Mouse (Mus musculus) heart, embryonic 12.5 days (tissue): ENCODE results near the gene Hnrnpl. TPM values are rescaled to one million over a fixed set of nuclear protein-coding genes. Genes with fewer than 3 reads are reported as not detected.

Experiments
- ATAC-seq: fragments of 200-750 bp; cut with Nextera tagmentation; 2 replicates; pipeline ENCODE4 v1.8.0; 2017; ENCODE audit warnings: moderate TSS enrichment, moderate library complexity; ENCODE audit not compliant: insufficient number of reproducible peaks, low FRiP score
- H3K27ac ChIP-seq: fragments of 300-500 bp; sonication (generic); 2 replicates; pipeline ENCODE4 v1.5.1; 2016; ENCODE audit warnings: mild to moderate bottlenecking, moderate library complexity; ENCODE audit not compliant: poor library complexity, severe bottlenecking
- H3K27me3 ChIP-seq: fragments of 300-500 bp; sonication (generic); replicated peaks from 2 replicates; pipeline ENCODE4 v1.6.1; 2016; ENCODE audit warnings: mild to moderate bottlenecking, moderate library complexity
- H3K36me3 ChIP-seq: fragments of 300-500 bp; sonication (generic); 2 replicates; pipeline ENCODE4 v1.6.1; 2016; ENCODE audit warnings: mild to moderate bottlenecking, moderate library complexity
- H3K4me1 ChIP-seq: fragments of 300-500 bp; sonication (generic); replicated peaks from 2 replicates; pipeline ENCODE4 v1.6.1; 2016; ENCODE audit warnings: mild to moderate bottlenecking
- H3K4me2 ChIP-seq: fragments of 300-500 bp; sonication (generic); 2 replicates; pipeline ENCODE4 v1.6.1; 2016; ENCODE audit warnings: mild to moderate bottlenecking, moderate library complexity
- H3K4me3 ChIP-seq: fragments of 300-500 bp; sonication (generic); 2 replicates; pipeline ENCODE4 v1.5.1; 2016; ENCODE audit warnings: mild to moderate bottlenecking
- H3K9ac ChIP-seq: fragments of 300-500 bp; sonication (generic); 2 replicates; pipeline ENCODE4 v1.6.1; 2016; ENCODE audit warnings: mild to moderate bottlenecking, moderate library complexity
- H3K9me3 ChIP-seq: fragments of 300-500 bp; sonication (generic); replicated peaks from 2 replicates; pipeline ENCODE4 v1.6.1; 2016; ENCODE audit warnings: mild to moderate bottlenecking, moderate library complexity
- WGBS: fragments of 180-500 bp; shearing (Covaris S2); methylation state at CpG from one replicate; pipeline ENCODE4 v1.1.7; 2016; 5-methylcytosine and 5-hydroxymethylcytosine counted together
- polyA plus RNA-seq: library from polyadenylated mRNA; unstranded; fragments of >200 nt; fragmentation: Nextera tagmentation; extraction: Ambion mirVana; gene quantifications from 2 replicates; pipeline ENCODE4 v1.2.1, GENCODE M21; 2016

Gene Hnrnpl
- polyA plus RNA-seq, 1 experiment from 2014 or later, result 218 TPM

GRCm38 (mm10) chr7:28774164-28774563 lies 34.2 kb upstream of the Hnrnpl start:
- Histone ChIP-seq H3K4me1 (peaks cover 3% of the 10 kb centered on the region; the same call in 1 of the 2 replicates), H3K9ac (no peak overlapping the region), H3K27me3 (no peaks in the 10 kb centered on the region), H3K27ac (no peak overlapping the region), H3K36me3 (peaks cover 14% of the 10 kb centered on the region; the same call in 1 of the 2 replicates), H3K4me2 (no peak overlapping the region), H3K4me3 (no peak overlapping the region), H3K9me3 (no peaks in the 10 kb centered on the region)
- no peak for ATAC-seq
- 73% methylated on average over 12 of the region's 12 CpGs for WGBS

GRCm38 (mm10) chr7:28775129-28775528 lies 33.2 kb upstream of the Hnrnpl start:
- Histone ChIP-seq H3K4me3 (no peak overlapping the region), H3K4me1 (peaks cover 4% of the 10 kb centered on the region), H3K4me2 (no peak overlapping the region), H3K27ac (no peak overlapping the region), H3K36me3 (peaks cover 14% of the 10 kb centered on the region; the same call in 1 of the 2 replicates), H3K9me3 (no peaks in the 10 kb centered on the region), H3K9ac (no peak overlapping the region), H3K27me3 (no peaks in the 10 kb centered on the region)
- no peak for ATAC-seq
- WGBS, result 88% methylated on average over 7 of the region's 7 CpGs

- H3K27ac ChIP-seq, result no peak overlapping the region
- H3K27me3 ChIP-seq, result no peaks in the 10 kb centered on the region
- H3K4me2 ChIP-seq, result no peak overlapping the region
- 85% methylated on average over 9 of the region's 9 CpGs for WGBS
- ATAC-seq, result no peak
- H3K9me3 ChIP-seq, result no peaks in the 10 kb centered on the region
- peaks cover 26% of the 10 kb centered on the region for H3K4me1 ChIP-seq
- no peak overlapping the region for H3K4me3 ChIP-seq
- H3K9ac ChIP-seq, result no peak overlapping the region
- peaks cover 21% of the 10 kb centered on the region for H3K36me3 ChIP-seq
Measured at GRCm38 (mm10) chr7:28778825-28779224, 29.5 kb upstream of the Hnrnpl start.

- WGBS, result 47% methylated on average over 6 of the region's 6 CpGs
- 0 out of 2 replicates have a peak, but pooled peaks have one; percentile 42 for ATAC-seq
- Histone ChIP-seq H3K27ac (no peak overlapping the region), H3K4me2 (no peak overlapping the region), H3K36me3 (peaks cover 30% of the 10 kb centered on the region), H3K4me3 (no peak overlapping the region), H3K4me1 (peaks cover 26% of the 10 kb centered on the region), H3K9ac (no peak overlapping the region), H3K27me3 (no peaks in the 10 kb centered on the region), H3K9me3 (no peaks in the 10 kb centered on the region)
Measured at GRCm38 (mm10) chr7:28780067-28780658, 28.2 kb upstream of the Hnrnpl start.

- Histone ChIP-seq H3K9ac (no peak overlapping the region), H3K4me1 (peaks cover 26% of the 10 kb centered on the region), H3K27me3 (no peaks in the 10 kb centered on the region), H3K4me2 (no peak overlapping the region), H3K36me3 (peaks cover 35% of the 10 kb centered on the region), H3K4me3 (no peak overlapping the region), H3K27ac (no peak overlapping the region), H3K9me3 (no peaks in the 10 kb centered on the region)
- 65% methylated on average over 7 of the region's 7 CpGs for WGBS
- no peak for ATAC-seq
Measured at GRCm38 (mm10) chr7:28780857-28781256, 27.5 kb upstream of the Hnrnpl start.

- H3K9ac ChIP-seq, result 0 out of 2 replicates have a peak overlapping the region, but pooled peaks have one; percentile 13
- peaks cover 36% of the 10 kb centered on the region for H3K36me3 ChIP-seq
- H3K4me2 ChIP-seq, result no peak overlapping the region
- WGBS, result 89% methylated on average over 8 of the region's 8 CpGs
- H3K9me3 ChIP-seq, result no peaks in the 10 kb centered on the region
- no peak overlapping the region for H3K27ac ChIP-seq
- ATAC-seq, result no peak
- H3K4me1 ChIP-seq, result peaks cover 26% of the 10 kb centered on the region
- H3K4me3 ChIP-seq, result no peak overlapping the region
- H3K27me3 ChIP-seq, result no peaks in the 10 kb centered on the region
Measured at GRCm38 (mm10) chr7:28781261-28781663, 27.1 kb upstream of the Hnrnpl start.

- H3K4me2 ChIP-seq, result no peak overlapping the region
- no peaks in the 10 kb centered on the region for H3K9me3 ChIP-seq
- no peak overlapping the region for H3K27ac ChIP-seq
- WGBS, result 75% methylated on average over 5 of the region's 5 CpGs
- no peaks in the 10 kb centered on the region for H3K27me3 ChIP-seq
- peaks cover 41% of the 10 kb centered on the region for H3K36me3 ChIP-seq
- no peak overlapping the region for H3K9ac ChIP-seq
- ATAC-seq, result no peak
- H3K4me1 ChIP-seq, result peaks cover 31% of the 10 kb centered on the region
- no peak overlapping the region for H3K4me3 ChIP-seq
Measured at GRCm38 (mm10) chr7:28785161-28785560, 23.2 kb upstream of the Hnrnpl start.

- no peak overlapping the region for H3K4me2 ChIP-seq
- no peak for ATAC-seq
- no peaks in the 10 kb centered on the region for H3K9me3 ChIP-seq
- no peak overlapping the region for H3K27ac ChIP-seq
- H3K4me1 ChIP-seq, result peaks cover 8% of the 10 kb centered on the region
- H3K9ac ChIP-seq, result no peak overlapping the region
- no peaks in the 10 kb centered on the region for H3K27me3 ChIP-seq
- H3K36me3 ChIP-seq, result peaks cover 39% of the 10 kb centered on the region
- 92% methylated on average over 9 of the region's 9 CpGs for WGBS
- no peak overlapping the region for H3K4me3 ChIP-seq
Measured at GRCm38 (mm10) chr7:28787884-28788283, 20.5 kb upstream of the Hnrnpl start.

- Histone ChIP-seq H3K36me3 (peaks cover 34% of the 10 kb centered on the region), H3K27me3 (no peaks in the 10 kb centered on the region), H3K27ac (no peak within 1 kb of the TSS), H3K9ac (no peak within 1 kb of the TSS), H3K4me2 (no peak within 1 kb of the TSS), H3K4me1 (0 out of 2 replicates have a peak, but pooled peaks cover 7% of the 10 kb centered on the region), H3K4me3 (no peak within 1 kb of the TSS), H3K9me3 (no peaks in the 10 kb centered on the region)
- ATAC-seq, result no peak
- 40% methylated on average over 5 of the region's 5 CpGs for WGBS
Measured at GRCm38 (mm10) chr7:28788307-28789195, 19.8 kb upstream of the Hnrnpl start, which contains the start of gene Rinl. Rinl (plus strand) TSS chr7:28788969.

GRCm38 (mm10) chr7:28789235-28789634 lies 19.1 kb upstream of the Hnrnpl start:
- 0 out of 2 replicates have a peak, but pooled peaks cover 7% of the 10 kb centered on the region for H3K4me1 ChIP-seq
- no peak overlapping the region for H3K4me3 ChIP-seq
- no peak overlapping the region for H3K9ac ChIP-seq
- no peak overlapping the region for H3K4me2 ChIP-seq
- no peak for ATAC-seq
- H3K27me3 ChIP-seq, result no peaks in the 10 kb centered on the region
- H3K9me3 ChIP-seq, result no peaks in the 10 kb centered on the region
- 73% methylated on average over 3 of the region's 3 CpGs for WGBS
- H3K36me3 ChIP-seq, result peaks cover 27% of the 10 kb centered on the region
- H3K27ac ChIP-seq, result no peak overlapping the region

GRCm38 (mm10) chr7:28790066-28790806 lies 18.1 kb upstream of the Hnrnpl start:
- Histone ChIP-seq H3K27ac (no peak overlapping the region), H3K36me3 (peaks cover 17% of the 10 kb centered on the region; the same call in 1 of the 2 replicates), H3K27me3 (no peaks in the 10 kb centered on the region), H3K4me2 (no peak overlapping the region), H3K4me1 (0 out of 2 replicates have a peak, but pooled peaks cover 7% of the 10 kb centered on the region), H3K9me3 (no peaks in the 10 kb centered on the region), H3K4me3 (no peak overlapping the region), H3K9ac (no peak overlapping the region)
- 52% methylated on average over 8 of the region's 8 CpGs for WGBS
- 0 out of 2 replicates have a peak, but pooled peaks have one; percentile 36 for ATAC-seq
